Mouse (Mus musculus): ENCODE results near the gene Kcng3. TPM values are rescaled to one million over a fixed set of nuclear protein-coding genes. Genes with fewer than 3 reads are reported as not detected.

Gene Kcng3
- total and polyA plus RNA-seq, 2 experiments from 2014 or later: 0.05 to 2.5 TPM

DNA sequence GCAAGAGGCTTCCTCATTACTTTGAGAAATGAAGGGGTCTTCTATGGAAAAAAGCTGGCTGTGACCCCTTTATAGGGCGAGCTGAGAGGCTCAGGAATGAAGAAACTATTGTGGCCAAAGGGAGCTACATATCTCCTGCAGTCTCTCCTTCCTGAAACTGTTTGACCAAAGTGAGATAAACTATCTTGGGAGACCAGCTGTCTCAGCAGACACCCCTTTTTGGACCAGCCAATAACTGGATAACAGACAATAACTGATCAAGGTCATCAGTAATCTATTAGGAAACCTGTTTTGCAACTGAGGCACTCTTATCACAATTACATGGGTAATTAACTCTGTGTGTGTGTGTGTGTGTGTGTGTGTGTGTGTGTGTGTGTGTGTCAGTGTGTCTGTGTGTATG lies 27.2 kb upstream of the Kcng3 start:
- H3K9ac ChIP-seq: no peak overlapping the region
- H3K27ac ChIP-seq (ENCODE audit: low read depth, low read length): no peak overlapping the region
- DNase-seq: no peak
- TF ChIP-seq CTCF (IDR thresholded peaks at IDR 0.05; ENCODE audit: low read depth): no peak
- H3K27me3 ChIP-seq (ENCODE audit: insufficient read depth, low read length): no peaks in the 10 kb centered on the region
- no peak overlapping the region for H3K4me3 ChIP-seq (ENCODE audit: low read depth, low read length)
- no peaks in the 10 kb centered on the region for H3K4me1 ChIP-seq (ENCODE audit: insufficient read depth)
- no peak overlapping the region for H3K4me2 ChIP-seq (ENCODE audit: low read depth)
- ATAC-seq: no peak
- H3K36me3 ChIP-seq (ENCODE audit: insufficient read depth): no peaks in the 10 kb centered on the region
- H3K9me3 ChIP-seq (ENCODE audit: low read length): no peaks in the 10 kb centered on the region
- 56% methylated on average over 1 of the region's 1 CpGs for WGBS

DNA sequence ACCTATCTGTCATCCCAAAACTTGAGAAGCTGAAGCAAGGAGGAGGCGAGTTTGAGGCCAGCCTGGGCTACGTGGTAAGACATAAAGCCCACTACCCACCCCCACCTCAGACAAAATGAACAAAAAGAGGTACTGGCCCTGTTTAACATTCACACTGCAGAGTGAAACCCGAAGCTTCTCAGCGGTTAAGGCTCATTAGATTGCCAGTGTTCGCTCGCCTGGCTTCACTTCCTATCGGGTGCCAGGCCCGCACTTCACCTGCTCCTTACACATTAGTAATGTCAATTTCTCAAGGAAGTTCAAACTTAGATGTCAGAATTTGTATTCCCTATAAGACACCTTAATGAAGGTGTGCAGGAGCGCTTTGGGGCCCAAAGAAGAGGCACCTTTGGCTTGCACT lies 25.7 kb upstream of the Kcng3 start:
- WGBS: 69% methylated on average over 9 of the region's 9 CpGs
- H3K27me3 ChIP-seq (ENCODE audit: insufficient read depth, low read length): no peaks in the 10 kb centered on the region

GRCm38 (mm10) chr17:83655732-83656131 lies 24.0 kb upstream of the Kcng3 start:
- Histone ChIP-seq H3K4me2 (ENCODE audit: low read depth) (no peak overlapping the region), H3K9ac (no peak overlapping the region), H3K4me3 (ENCODE audit: low read depth, low read length) (no peak overlapping the region), H3K27ac (ENCODE audit: low read depth, low read length) (no peak overlapping the region), H3K4me1 (ENCODE audit: insufficient read depth) (no peaks in the 10 kb centered on the region), H3K9me3 (ENCODE audit: low read length) (no peaks in the 10 kb centered on the region), H3K27me3 (ENCODE audit: insufficient read depth, low read length) (no peaks in the 10 kb centered on the region), H3K36me3 (ENCODE audit: insufficient read depth) (no peaks in the 10 kb centered on the region)
- no peak for DNase-seq
- no peak for TF ChIP-seq CTCF (IDR thresholded peaks at IDR 0.05; ENCODE audit: low read depth)
- ATAC-seq: no peak
- 76% methylated on average over 3 of the region's 3 CpGs for WGBS

More for the DNA sequence above, 25.7 kb upstream of the Kcng3 start:
- Histone ChIP-seq H3K4me3 (ENCODE audit: low read depth, low read length) (no peak overlapping the region), H3K4me2 (ENCODE audit: low read depth) (no peak overlapping the region), H3K4me1 (ENCODE audit: insufficient read depth) (no peaks in the 10 kb centered on the region), H3K9me3 (ENCODE audit: low read length) (no peaks in the 10 kb centered on the region), H3K9ac (no peak overlapping the region), H3K27ac (ENCODE audit: low read depth, low read length) (no peak overlapping the region), H3K36me3 (ENCODE audit: insufficient read depth) (no peaks in the 10 kb centered on the region)
- DNase-seq (no peak), ATAC-seq (no peak)
- no peak for TF ChIP-seq CTCF (IDR thresholded peaks at IDR 0.05; ENCODE audit: low read depth)

- no peak overlapping the region for H3K4me3 ChIP-seq (ENCODE audit: low read depth, low read length)
These were observed 23.0 kb upstream of the Kcng3 start for GRCm38 (mm10) chr17:83654651-83655136.

GRCm38 (mm10) chr17:83653635-83654034 lies 21.9 kb upstream of the Kcng3 start:
- no peak for TF ChIP-seq CTCF (IDR thresholded peaks at IDR 0.05; ENCODE audit: low read depth)
- H3K27me3 ChIP-seq (ENCODE audit: insufficient read depth, low read length): no peaks in the 10 kb centered on the region
- no peak overlapping the region for H3K27ac ChIP-seq (ENCODE audit: low read depth, low read length)
- DNase-seq: no peak
- H3K4me1 ChIP-seq (ENCODE audit: insufficient read depth): no peaks in the 10 kb centered on the region
- H3K9ac ChIP-seq: no peak overlapping the region
- H3K36me3 ChIP-seq (ENCODE audit: insufficient read depth): no peaks in the 10 kb centered on the region
- no peaks in the 10 kb centered on the region for H3K9me3 ChIP-seq (ENCODE audit: low read length)
- no peak for ATAC-seq
- no peak overlapping the region for H3K4me2 ChIP-seq (ENCODE audit: low read depth)
- WGBS: 78% methylated on average over 3 of the region's 3 CpGs
- H3K4me3 ChIP-seq (ENCODE audit: low read depth, low read length): no peak overlapping the region

More at GRCm38 (mm10) chr17:83654651-83655136, 23.0 kb upstream of the Kcng3 start:
- WGBS: 88% methylated on average over 13 of the region's 13 CpGs
- Histone ChIP-seq H3K4me2 (ENCODE audit: low read depth) (no peak overlapping the region), H3K9ac (no peak overlapping the region), H3K27me3 (ENCODE audit: insufficient read depth, low read length) (no peaks in the 10 kb centered on the region), H3K27ac (ENCODE audit: low read depth, low read length) (no peak overlapping the region), H3K9me3 (ENCODE audit: low read length) (no peaks in the 10 kb centered on the region), H3K4me1 (ENCODE audit: insufficient read depth) (no peaks in the 10 kb centered on the region), H3K36me3 (ENCODE audit: insufficient read depth) (no peaks in the 10 kb centered on the region)
- TF ChIP-seq CTCF (IDR thresholded peaks at IDR 0.05; ENCODE audit: low read depth): no peak
- no peak for DNase-seq
- no peak for ATAC-seq

GRCm38 (mm10) chr17:83650932-83651682 lies 19.4 kb upstream of the Kcng3 start:
- Histone ChIP-seq H3K9me3 (ENCODE audit: low read length) (no peaks in the 10 kb centered on the region), H3K4me2 (ENCODE audit: low read depth) (no peak overlapping the region), H3K4me1 (ENCODE audit: insufficient read depth) (no peaks in the 10 kb centered on the region), H3K4me3 (ENCODE audit: low read depth, low read length) (no peak overlapping the region), H3K27ac (ENCODE audit: low read depth, low read length) (no peak overlapping the region), H3K27me3 (ENCODE audit: insufficient read depth, low read length) (no peaks in the 10 kb centered on the region), H3K36me3 (ENCODE audit: insufficient read depth) (no peaks in the 10 kb centered on the region), H3K9ac (no peak overlapping the region)
- ATAC-seq: no peak
- WGBS: 91% methylated on average over 7 of the region's 7 CpGs
- no peak for DNase-seq
- no peak for TF ChIP-seq CTCF (IDR thresholded peaks at IDR 0.05; ENCODE audit: low read depth)

DNA sequence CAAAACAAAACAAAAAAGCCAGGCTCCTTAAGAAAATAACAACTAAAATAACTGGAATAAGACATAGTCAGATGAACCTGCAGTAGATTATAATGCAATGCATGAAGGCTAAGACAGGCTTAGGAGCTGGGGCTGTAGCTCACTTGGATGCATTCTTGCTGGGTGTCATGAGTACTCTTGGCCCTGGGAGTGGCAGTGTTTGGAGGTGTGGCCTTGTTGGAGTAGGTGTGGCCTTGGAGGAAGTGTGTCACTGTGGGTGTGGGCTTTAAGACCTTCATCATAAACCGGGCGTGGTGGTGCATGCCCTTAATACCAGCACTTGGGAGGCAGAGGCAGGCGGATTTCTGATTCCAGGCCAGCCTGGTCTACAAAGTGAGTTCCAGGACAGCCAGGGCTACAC lies 18.3 kb upstream of the Kcng3 start:
- Histone ChIP-seq H3K9me3 (ENCODE audit: low read length) (no peaks in the 10 kb centered on the region), H3K27ac (ENCODE audit: low read depth, low read length) (no peak overlapping the region), H3K4me1 (ENCODE audit: insufficient read depth) (no peaks in the 10 kb centered on the region), H3K4me3 (ENCODE audit: low read depth, low read length) (no peak overlapping the region), H3K27me3 (ENCODE audit: insufficient read depth, low read length) (no peaks in the 10 kb centered on the region), H3K9ac (no peak overlapping the region), H3K4me2 (ENCODE audit: low read depth) (no peak overlapping the region), H3K36me3 (ENCODE audit: insufficient read depth) (no peaks in the 10 kb centered on the region)
- WGBS: 89% methylated on average over 3 of the region's 3 CpGs
- DNase-seq (no peak), ATAC-seq (no peak)
- TF ChIP-seq CTCF (IDR thresholded peaks at IDR 0.05; ENCODE audit: low read depth): no peak

All from forebrain, postnatal 0 days (tissue).